Mouse (Mus musculus): ENCODE measurements around the gene Mycl.

DNA sequence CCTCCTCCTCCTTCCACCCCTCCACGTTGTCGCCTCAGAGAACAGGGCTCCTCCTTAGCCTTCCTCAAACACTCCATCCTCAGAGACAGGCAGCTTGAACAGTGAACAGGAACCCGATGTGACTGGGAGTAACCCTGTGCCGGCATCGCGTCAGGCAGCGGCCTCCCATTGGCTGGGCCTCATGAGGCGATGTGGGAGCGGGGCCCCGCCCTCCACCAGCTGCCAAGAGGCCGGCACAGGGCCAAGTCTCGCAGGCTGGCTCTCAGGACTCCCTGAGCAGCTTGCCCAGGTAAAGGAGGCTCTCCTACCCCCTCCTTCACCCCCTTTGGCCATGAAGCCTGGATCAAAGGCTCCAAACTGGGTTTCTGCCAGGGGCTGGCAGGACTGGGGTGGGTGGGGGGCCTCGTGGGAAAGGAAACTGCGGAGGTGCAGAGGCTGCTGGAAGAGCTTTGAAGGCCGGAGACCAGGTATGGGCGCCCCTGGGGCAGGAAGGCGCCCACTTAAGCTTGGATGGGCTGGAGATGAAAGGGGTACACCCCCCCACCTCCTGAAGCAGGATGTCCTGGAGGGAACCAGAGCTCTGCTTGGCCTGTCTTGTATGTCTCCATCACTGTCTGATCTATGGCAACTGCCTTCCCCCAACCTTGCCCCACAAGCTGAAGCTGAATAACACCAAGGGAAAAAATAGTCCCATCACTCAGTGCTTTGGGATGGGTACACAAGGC, 39.9 kb upstream of the Mycl start:
- TF ChIP-seq CTCF (IDR thresholded peaks at IDR 0.05; ENCODE audit: low read depth) (no peak), EP300 (IDR thresholded peaks at IDR 0.05; ENCODE audit: low read depth) (no peak)

All from liver, embryonic 14.5 days (tissue).